Mouse (Mus musculus): ENCODE results near the gene Scrt2. TPM values are rescaled to one million over a fixed set of nuclear protein-coding genes. Genes with fewer than 3 reads are reported as not detected.

Gene Scrt2
- polyA plus RNA-seq, 1 experiment, result 0.16 TPM

DNA sequence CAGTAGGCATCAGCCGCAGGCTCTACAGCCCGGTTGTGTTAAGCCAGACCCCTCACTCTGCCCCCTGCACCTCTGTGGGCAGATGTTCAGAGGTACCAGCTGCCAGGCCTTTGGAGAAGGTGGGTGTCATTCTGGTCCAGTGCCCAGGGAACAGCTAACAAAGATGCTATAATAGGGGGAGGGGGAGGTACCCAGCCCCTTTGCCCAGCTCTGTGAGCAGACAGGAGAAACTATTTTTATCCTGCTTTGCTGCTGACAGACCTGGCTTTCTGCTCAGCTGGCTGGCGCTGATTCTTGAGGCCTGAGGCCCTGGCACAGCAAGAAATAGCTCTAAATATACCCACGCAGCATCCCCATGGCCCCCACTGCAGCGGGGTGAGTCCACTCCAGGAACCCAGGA is 5.8 kb downstream of the Scrt2 start:
- peaks cover 2% of the 10 kb centered on the region; the same call in 1 of the 2 replicates for H3K27me3 ChIP-seq (ENCODE audit: control insufficient read depth, insufficient read depth, low read length)
- DNase-seq, result no peak
- H3K27ac ChIP-seq (ENCODE audit: control insufficient read depth, insufficient read depth, low read length), result no peak overlapping the region
- H3K4me1 ChIP-seq (replicated peaks; ENCODE audit: control insufficient read depth, insufficient read depth, low read length), result 0 out of 2 replicates have a peak, but pooled peaks cover under 1% of the 10 kb centered on the region
- TF ChIP-seq POLR2A (IDR thresholded peaks at IDR 0.05; ENCODE audit: control insufficient read depth, extremely low read depth, insufficient read depth, low read length, poor library complexity), result no peak
- no peak overlapping the region for H3K4me3 ChIP-seq (ENCODE audit: control insufficient read depth, insufficient read depth, low read length)
- WGBS, result 85% methylated on average over 5 of the region's 5 CpGs
- no peaks in the 10 kb centered on the region for H3K36me3 ChIP-seq (ENCODE audit: control insufficient read depth, insufficient read depth, low read length)

DNA sequence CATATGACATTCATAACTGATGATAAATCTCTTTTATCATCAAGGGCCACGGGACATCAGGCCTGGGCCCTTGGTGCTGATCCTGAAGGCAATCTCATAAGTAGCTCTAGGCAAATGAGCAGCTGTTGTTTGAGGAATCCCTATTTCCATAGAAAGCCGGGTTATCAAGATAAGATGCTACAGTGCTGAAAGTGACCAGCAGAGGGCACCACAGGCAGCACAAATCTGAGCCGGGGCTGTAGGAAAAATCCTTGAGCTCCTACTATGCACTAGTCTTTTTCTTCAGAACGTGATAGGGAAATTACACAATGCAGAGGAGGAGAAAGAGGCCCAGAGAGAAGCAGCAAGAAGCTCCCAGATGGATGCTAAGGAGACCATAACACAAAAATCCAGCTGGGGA is 7.7 kb downstream of the Scrt2 start:
- no peaks in the 10 kb centered on the region; the same call in 1 of the 2 replicates for H3K27me3 ChIP-seq (ENCODE audit: control insufficient read depth, insufficient read depth, low read length)
- no peak overlapping the region for H3K4me3 ChIP-seq (ENCODE audit: control insufficient read depth, insufficient read depth, low read length)
- peaks cover 5% of the 10 kb centered on the region; the same call in 1 of the 2 replicates for H3K4me1 ChIP-seq (replicated peaks; ENCODE audit: control insufficient read depth, insufficient read depth, low read length)
- DNase-seq, result peak; percentile 23
- TF ChIP-seq POLR2A (IDR thresholded peaks at IDR 0.05; ENCODE audit: control insufficient read depth, extremely low read depth, insufficient read depth, low read length, poor library complexity) (no peak), CTCF (IDR thresholded peaks at IDR 0.05; ENCODE audit: borderline replicate concordance, control insufficient read depth, extremely low read depth, insufficient read depth, low read length, poor library complexity) (no peak)
- H3K36me3 ChIP-seq (ENCODE audit: control insufficient read depth, insufficient read depth, low read length), result no peaks in the 10 kb centered on the region
- 6% methylated on average over 4 of the region's 4 CpGs for WGBS
- H3K27ac ChIP-seq (ENCODE audit: control insufficient read depth, insufficient read depth, low read length), result no peak overlapping the region

DNA sequence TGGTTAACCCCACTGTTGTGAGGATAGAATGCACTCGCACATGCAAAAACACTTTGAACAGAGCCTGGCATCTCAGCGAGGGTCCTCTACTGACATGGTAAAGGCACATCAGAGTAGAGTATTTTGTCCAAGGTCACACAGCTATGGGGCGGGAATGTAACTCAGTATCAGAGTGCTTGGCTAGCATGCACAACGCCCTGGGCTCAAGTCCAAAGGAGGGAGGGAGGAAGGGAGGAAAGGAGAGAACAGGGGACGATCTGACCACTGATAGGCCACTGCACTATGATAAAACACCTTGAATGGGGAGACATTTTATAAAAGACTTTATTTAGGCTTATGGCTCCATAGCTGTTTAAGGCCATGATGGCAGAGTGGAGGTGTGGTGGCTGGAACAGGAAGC is 8.3 kb downstream of the Scrt2 start:
- 87% methylated on average over 5 of the region's 5 CpGs for WGBS
- TF ChIP-seq CTCF (IDR thresholded peaks at IDR 0.05; ENCODE audit: borderline replicate concordance, control insufficient read depth, extremely low read depth, insufficient read depth, low read length, poor library complexity) (no peak), POLR2A (IDR thresholded peaks at IDR 0.05; ENCODE audit: control insufficient read depth, extremely low read depth, insufficient read depth, low read length, poor library complexity) (no peak)
- Histone ChIP-seq H3K27me3 (ENCODE audit: control insufficient read depth, insufficient read depth, low read length) (no peaks in the 10 kb centered on the region; the same call in 1 of the 2 replicates), H3K4me3 (ENCODE audit: control insufficient read depth, insufficient read depth, low read length) (no peak overlapping the region), H3K27ac (ENCODE audit: control insufficient read depth, insufficient read depth, low read length) (no peak overlapping the region), H3K36me3 (ENCODE audit: control insufficient read depth, insufficient read depth, low read length) (no peaks in the 10 kb centered on the region), H3K4me1 (replicated peaks; ENCODE audit: control insufficient read depth, insufficient read depth, low read length) (peaks cover 5% of the 10 kb centered on the region; the same call in 1 of the 2 replicates)
- DNase-seq, result no peak

DNA sequence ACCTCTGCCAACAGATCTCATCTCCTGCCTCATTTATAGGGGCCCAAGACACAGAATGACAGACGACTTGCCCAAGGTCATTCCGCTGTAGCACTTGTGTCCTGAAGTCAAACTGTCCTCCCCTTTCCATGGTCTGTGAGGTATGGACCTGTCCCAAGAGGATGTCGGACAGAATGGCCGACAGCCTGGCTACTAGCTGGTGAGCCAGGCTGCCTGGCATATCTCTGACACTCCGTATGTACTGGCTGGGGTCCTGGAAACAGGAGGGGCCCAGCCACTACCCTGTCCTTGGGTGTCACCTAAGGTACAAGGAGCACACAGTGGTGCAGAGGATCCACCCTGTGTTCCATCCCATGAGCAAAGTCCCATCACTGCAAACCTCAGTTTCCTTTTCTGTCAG is 9.2 kb downstream of the Scrt2 start:
- H3K4me3 ChIP-seq (ENCODE audit: control insufficient read depth, insufficient read depth, low read length), result no peak overlapping the region
- no peaks in the 10 kb centered on the region; the same call in 1 of the 2 replicates for H3K27me3 ChIP-seq (ENCODE audit: control insufficient read depth, insufficient read depth, low read length)
- no peak for DNase-seq
- peaks cover 5% of the 10 kb centered on the region; the same call in 1 of the 2 replicates for H3K4me1 ChIP-seq (replicated peaks; ENCODE audit: control insufficient read depth, insufficient read depth, low read length)
- WGBS, result 97% methylated on average over 5 of the region's 5 CpGs
- no peak overlapping the region for H3K27ac ChIP-seq (ENCODE audit: control insufficient read depth, insufficient read depth, low read length)
- TF ChIP-seq POLR2A (IDR thresholded peaks at IDR 0.05; ENCODE audit: control insufficient read depth, extremely low read depth, insufficient read depth, low read length, poor library complexity) (no peak), CTCF (IDR thresholded peaks at IDR 0.05; ENCODE audit: borderline replicate concordance, control insufficient read depth, extremely low read depth, insufficient read depth, low read length, poor library complexity) (no peak)
- no peaks in the 10 kb centered on the region for H3K36me3 ChIP-seq (ENCODE audit: control insufficient read depth, insufficient read depth, low read length)

DNA sequence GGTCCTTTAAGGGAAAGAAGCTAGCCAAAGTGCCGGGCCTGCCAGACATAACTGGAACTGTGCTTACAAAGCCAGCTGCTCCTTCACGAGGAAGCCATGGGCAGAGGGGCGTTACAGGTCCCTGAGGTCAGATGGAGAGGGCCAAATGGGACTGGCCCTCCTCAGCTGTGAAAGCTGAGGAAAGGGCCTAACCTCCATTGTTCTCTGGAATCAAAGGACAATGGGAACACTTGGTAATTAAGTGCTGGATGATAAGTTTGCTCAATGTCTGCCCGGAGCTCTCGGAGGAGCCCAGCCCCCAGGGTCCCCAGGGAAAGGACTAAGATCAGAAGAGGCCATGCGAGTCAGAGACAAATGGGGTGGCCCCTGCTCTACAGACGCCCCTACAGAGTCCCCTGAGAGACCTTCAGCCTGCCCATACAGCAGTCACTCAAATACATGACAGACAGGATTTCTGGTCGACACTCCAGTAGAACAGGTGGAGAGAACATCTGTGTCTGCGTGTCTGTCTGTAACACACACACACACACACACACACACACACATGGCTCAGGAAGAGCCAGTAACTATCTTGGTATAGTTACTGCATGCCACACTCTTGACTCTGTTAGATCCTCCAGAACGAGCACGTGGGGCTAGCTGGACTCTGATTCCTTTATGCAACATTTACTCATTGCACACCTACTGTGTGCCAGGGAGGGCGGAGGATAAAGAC is 10.2 kb downstream of the Scrt2 start:
- 38% methylated on average over 12 of the region's 12 CpGs for WGBS
- DNase-seq, result no peak
- Histone ChIP-seq H3K27ac (ENCODE audit: control insufficient read depth, insufficient read depth, low read length) (no peak overlapping the region), H3K27me3 (ENCODE audit: control insufficient read depth, insufficient read depth, low read length) (no peaks in the 10 kb centered on the region; the same call in 1 of the 2 replicates), H3K4me3 (ENCODE audit: control insufficient read depth, insufficient read depth, low read length) (no peak overlapping the region), H3K4me1 (replicated peaks; ENCODE audit: control insufficient read depth, insufficient read depth, low read length) (peaks cover 5% of the 10 kb centered on the region; the same call in 1 of the 2 replicates), H3K36me3 (ENCODE audit: control insufficient read depth, insufficient read depth, low read length) (no peaks in the 10 kb centered on the region)
- TF ChIP-seq POLR2A (IDR thresholded peaks at IDR 0.05; ENCODE audit: control insufficient read depth, extremely low read depth, insufficient read depth, low read length, poor library complexity) (no peak), CTCF (IDR thresholded peaks at IDR 0.05; ENCODE audit: borderline replicate concordance, control insufficient read depth, extremely low read depth, insufficient read depth, low read length, poor library complexity) (no peak)

DNA sequence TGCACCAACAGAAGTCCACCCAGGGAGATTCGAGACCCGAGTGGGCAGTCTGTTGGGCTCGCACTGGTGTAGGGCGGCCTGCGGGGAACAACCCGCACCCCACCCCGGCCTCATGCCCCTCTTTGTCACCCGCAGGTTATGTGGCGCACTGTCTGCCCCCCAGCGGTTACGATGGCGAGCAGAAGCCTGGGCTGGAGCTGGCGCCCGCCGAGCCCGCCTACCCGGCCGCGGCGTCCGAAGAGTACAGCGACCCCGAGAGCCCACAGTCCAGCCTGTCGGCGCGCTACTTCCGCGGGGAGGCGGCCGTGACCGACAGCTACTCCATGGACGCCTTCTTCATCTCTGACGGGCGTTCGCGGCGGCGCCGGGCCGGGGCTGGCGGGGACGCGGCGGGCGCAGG is 11.6 kb downstream of the Scrt2 start:
- no peak overlapping the region for H3K27ac ChIP-seq (ENCODE audit: control insufficient read depth, insufficient read depth, low read length)
- no peak for DNase-seq
- H3K4me1 ChIP-seq (replicated peaks; ENCODE audit: control insufficient read depth, insufficient read depth, low read length), result peaks cover 5% of the 10 kb centered on the region; the same call in 1 of the 2 replicates
- WGBS, result 11% methylated on average over 45 of the region's 45 CpGs
- TF ChIP-seq POLR2A (IDR thresholded peaks at IDR 0.05; ENCODE audit: control insufficient read depth, extremely low read depth, insufficient read depth, low read length, poor library complexity) (no peak), CTCF (IDR thresholded peaks at IDR 0.05; ENCODE audit: borderline replicate concordance, control insufficient read depth, extremely low read depth, insufficient read depth, low read length, poor library complexity) (no peak)
- no peaks in the 10 kb centered on the region; the same call in 1 of the 2 replicates for H3K27me3 ChIP-seq (ENCODE audit: control insufficient read depth, insufficient read depth, low read length)
- no peaks in the 10 kb centered on the region for H3K36me3 ChIP-seq (ENCODE audit: control insufficient read depth, insufficient read depth, low read length)
- H3K4me3 ChIP-seq (ENCODE audit: control insufficient read depth, insufficient read depth, low read length), result no peak overlapping the region
